23 mouse cellular contexts compared by ENCODE assay signal in genomic region chr17:31680450-31680849, GRCm38 (mm10). TPM values are rescaled to one million over a fixed set of nuclear protein-coding genes. Genes with fewer than 3 reads are reported as not detected.
"Had no signal": no experiment of that assay in that cellular context is flagged by ENCODE, and none has a peak within 500 bp of the region (broad histone marks: within the 10 kb centered on the region; RNA-seq: fewer than 3 reads in every experiment).

No protein-coding gene starts in this region.

- H3K9me3 ChIP-seq: liver, embryonic 13.5 days; liver, embryonic 15.5 days; lung, embryonic 15.5 days; megakaryocyte, embryonic 14.5 days; neural tube, embryonic 12.5 days had no signal

- ATAC-seq: liver, postnatal 0 days; lung, postnatal 0 days; midbrain, embryonic 16.5 days had no signal

- H3K27ac ChIP-seq: liver, embryonic 13.5 days; liver, embryonic 15.5 days; lung, embryonic 15.5 days; macrophage; neural tube, embryonic 12.5 days had no signal

- H3K4me2 ChIP-seq: liver, embryonic 13.5 days; liver, embryonic 15.5 days; lung, embryonic 15.5 days; midbrain, embryonic 11.5 days; neural tube, embryonic 12.5 days had no signal

- H3K36me3 ChIP-seq: liver, embryonic 13.5 days; liver, embryonic 15.5 days; lung, embryonic 15.5 days; neural tube, embryonic 12.5 days had no signal

- DNase-seq: liver, embryonic 13.5 days; liver, postnatal 0 days; lung, adult 2 months; lung, postnatal 14 days; lung, postnatal 36 days; midbrain, embryonic 14.5 days; right cerebral cortex, postnatal 25 days; right cerebral cortex, postnatal 4 days; spleen, adult 18-20 months; thymus, adult 18-20 months; thymus, postnatal 14 days; thymus, postnatal 36 days had no signal

- H3K4me1 ChIP-seq: liver, embryonic 13.5 days; liver, embryonic 15.5 days; lung, embryonic 15.5 days; neural tube, embryonic 12.5 days had no signal

- H3K27me3 ChIP-seq: liver, embryonic 15.5 days; lung, embryonic 15.5 days had no signal

- H3K9ac ChIP-seq: liver, embryonic 13.5 days; liver, embryonic 15.5 days; liver, postnatal 0 days; lung, embryonic 15.5 days; neural tube, embryonic 12.5 days had no signal

- H3K4me3 ChIP-seq: liver, embryonic 13.5 days; liver, embryonic 15.5 days; lung, embryonic 15.5 days; neural tube, embryonic 12.5 days had no signal

RNA-seq across cellular contexts. Expression of gene Cryaa, which starts 2.8 kb away (rescaled TPM):
- polyA plus RNA-seq: liver, embryonic 13.5 days; liver, embryonic 15.5 days; liver, postnatal 0 days; lung, embryonic 15.5 days; macrophage; midbrain, embryonic 11.5 days; midbrain, embryonic 14.5 days; neural tube, embryonic 12.5 days; small intestine, adult 2 months; stomach, embryonic 14.5 days had no signal

RNA-seq across cellular contexts. Expression of gene Cbs, which starts 43.4 kb away (rescaled TPM):
- total RNA-seq: neutrophil, adult 5-6 weeks had no signal
- polyA plus RNA-seq: macrophage had no signal
